In the genomic region with DNA sequence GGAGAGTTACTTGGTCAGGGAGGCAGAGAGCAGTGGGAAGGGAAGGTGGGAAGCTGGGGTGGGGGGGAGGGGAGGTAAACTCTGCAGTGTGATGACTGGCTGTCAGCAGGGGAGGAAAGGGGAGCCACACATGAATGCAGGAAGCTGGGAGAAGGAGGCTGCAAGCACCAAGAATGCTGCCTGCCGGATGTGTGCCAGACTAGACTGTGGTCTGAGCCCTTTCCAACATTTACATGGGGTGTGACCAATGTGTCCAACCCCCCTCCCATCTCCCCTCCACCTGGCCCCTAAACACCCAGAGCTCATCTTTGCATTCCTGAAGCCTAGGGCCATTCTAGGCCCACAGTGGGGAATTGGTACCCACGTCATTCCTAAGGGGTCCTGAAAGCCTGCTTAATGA, we compare ENCODE assay signal across 16 mouse cellular contexts. TPM values are rescaled to one million over a fixed set of nuclear protein-coding genes. Genes with fewer than 3 reads are reported as not detected.
DNase-seq lines count a peak whose midpoint lies in the region; ATAC-seq and TF ChIP-seq lines count a peak whose summit lies in the region.
"Had no signal": no experiment of that assay in that cellular context is flagged by ENCODE, and none has a peak within 500 bp of the region (broad histone marks: within the 10 kb centered on the region; RNA-seq: fewer than 3 reads in every experiment).

No protein-coding gene starts in this region.

- peaks cover 4% of the 10 kb centered on the region; the same call in 1 of the 2 replicates for H3K36me3 ChIP-seq in forebrain, embryonic 10.5 days (replicated peaks)
- 0 out of 2 replicates have a peak, but pooled peaks cover 3% of the 10 kb centered on the region for H3K36me3 ChIP-seq in forebrain, embryonic 14.5 days (ENCODE audit: control insufficient read depth, insufficient read depth, low read length)
- peaks cover 28% of the 10 kb centered on the region for H3K36me3 ChIP-seq in hindbrain, embryonic 13.5 days
- H3K36me3 ChIP-seq in hindbrain, postnatal 0 days (ENCODE audit: insufficient read depth, low read length), result peaks cover 6% of the 10 kb centered on the region; the same call in 1 of the 2 replicates
- peaks cover 11% of the 10 kb centered on the region for H3K36me3 ChIP-seq in limb, embryonic 10.5 days
- no peaks in the 10 kb centered on the region for H3K36me3 ChIP-seq in forebrain, embryonic 16.5 days (ENCODE audit: control insufficient read depth, insufficient read depth)

- no peak overlapping the region for H3K9ac ChIP-seq in forebrain, embryonic 14.5 days (ENCODE audit: low read length)
- no peak overlapping the region for H3K9ac ChIP-seq in hindbrain, embryonic 13.5 days
- H3K9ac ChIP-seq in hindbrain, postnatal 0 days (replicated peaks; ENCODE audit: low read length), result no peak overlapping the region
- H3K9ac ChIP-seq in forebrain, embryonic 16.5 days (replicated peaks; ENCODE audit: low read depth, low read length), result no peak overlapping the region
- H3K9ac ChIP-seq: heart, embryonic 15.5 days; liver, embryonic 14.5 days had no signal

- TF ChIP-seq CTCF in hindbrain, postnatal 0 days (IDR thresholded peaks at IDR 0.05; ENCODE audit: low read depth), result no peak

- peak overlapping the region; percentile 56; the same call in 1 of the 2 replicates for H3K27ac ChIP-seq in forebrain, embryonic 10.5 days
- H3K27ac ChIP-seq in forebrain, embryonic 14.5 days (ENCODE audit: low read depth, low read length), result no peak overlapping the region
- 0 out of 2 replicates have a peak overlapping the region, but pooled peaks have one; percentile 12 for H3K27ac ChIP-seq in hindbrain, embryonic 13.5 days
- no peak overlapping the region for H3K27ac ChIP-seq in hindbrain, postnatal 0 days
- peak overlapping the region; percentile 66 for H3K27ac ChIP-seq in limb, embryonic 10.5 days
- H3K27ac ChIP-seq in forebrain, embryonic 16.5 days (ENCODE audit: low read length), result no peak overlapping the region
- H3K27ac ChIP-seq: heart, embryonic 15.5 days; liver, embryonic 14.5 days had no signal

- DNase-seq in forebrain, embryonic 10.5 days (ENCODE audit: extremely low spot score, low spot score), result no peak
- no peak for DNase-seq in forebrain, embryonic 14.5 days (ENCODE audit: low spot score)
- no peak for DNase-seq in hindbrain, postnatal 0 days (ENCODE audit: low spot score)
- peak; percentile 56 for DNase-seq in Muller cell, postnatal 12 days (ENCODE audit: inconsistent ontology term)
- no peak for DNase-seq in limb, embryonic 10.5 days (ENCODE audit: low spot score)
- DNase-seq in urinary bladder, adult 18-20 months (ENCODE audit: low spot score in 2 of 2), result no peak
- DNase-seq: cerebellum, adult 11 months; layer of hippocampus, adult 9-11 months; right cerebral cortex, adult 18-20 months had no signal

- H3K4me2 ChIP-seq in forebrain, embryonic 14.5 days (ENCODE audit: low read length), result no peak overlapping the region
- no peak overlapping the region for H3K4me2 ChIP-seq in hindbrain, embryonic 13.5 days
- no peak overlapping the region for H3K4me2 ChIP-seq in hindbrain, postnatal 0 days (ENCODE audit: low read depth, low read length)
- H3K4me2 ChIP-seq in forebrain, embryonic 16.5 days (ENCODE audit: low read length), result no peak overlapping the region
- H3K4me2 ChIP-seq: heart, embryonic 15.5 days had no signal

- peaks cover 48% of the 10 kb centered on the region for H3K4me1 ChIP-seq in forebrain, embryonic 10.5 days
- H3K4me1 ChIP-seq in forebrain, embryonic 14.5 days (ENCODE audit: control insufficient read depth, insufficient read depth, low read length), result no peaks in the 10 kb centered on the region
- H3K4me1 ChIP-seq in hindbrain, embryonic 13.5 days (replicated peaks), result peaks cover 24% of the 10 kb centered on the region
- no peaks in the 10 kb centered on the region for H3K4me1 ChIP-seq in hindbrain, postnatal 0 days (ENCODE audit: insufficient read depth, low read length)
- peaks cover 47% of the 10 kb centered on the region for H3K4me1 ChIP-seq in limb, embryonic 10.5 days
- no peaks in the 10 kb centered on the region for H3K4me1 ChIP-seq in forebrain, embryonic 16.5 days (replicated peaks; ENCODE audit: control insufficient read depth, insufficient read depth, low read length)

- ATAC-seq in forebrain, embryonic 14.5 days, result no peak
- ATAC-seq in hindbrain, embryonic 13.5 days (ENCODE audit: low FRiP score), result no peak
- ATAC-seq in hindbrain, postnatal 0 days, result no peak
- no peak for ATAC-seq in forebrain, embryonic 16.5 days

- 46% methylated on average over 2 of the region's 2 CpGs for WGBS in forebrain, embryonic 10.5 days
- WGBS in forebrain, embryonic 14.5 days, result 35% methylated on average over 2 of the region's 2 CpGs
- 45% methylated on average over 2 of the region's 2 CpGs for WGBS in hindbrain, embryonic 13.5 days
- 35% methylated on average over 2 of the region's 2 CpGs for WGBS in hindbrain, postnatal 0 days
- WGBS in limb, embryonic 10.5 days, result 40% methylated on average over 2 of the region's 2 CpGs
- 39% methylated on average over 2 of the region's 2 CpGs for WGBS in forebrain, embryonic 16.5 days

- peaks cover 19% of the 10 kb centered on the region for H3K27me3 ChIP-seq in forebrain, embryonic 10.5 days (ENCODE audit: poor library complexity, severe bottlenecking)
- no peaks in the 10 kb centered on the region for H3K27me3 ChIP-seq in forebrain, embryonic 14.5 days (replicated peaks; ENCODE audit: control insufficient read depth, insufficient read depth, low read length)
- no peaks in the 10 kb centered on the region for H3K27me3 ChIP-seq in hindbrain, embryonic 13.5 days
- no peaks in the 10 kb centered on the region for H3K27me3 ChIP-seq in hindbrain, postnatal 0 days (ENCODE audit: insufficient read depth, low read length)
- H3K27me3 ChIP-seq in limb, embryonic 10.5 days (ENCODE audit: low read depth, poor library complexity, severe bottlenecking), result 0 out of 2 replicates have a peak, but pooled peaks cover 3% of the 10 kb centered on the region
- no peaks in the 10 kb centered on the region for H3K27me3 ChIP-seq in forebrain, embryonic 16.5 days (replicated peaks; ENCODE audit: control insufficient read depth, insufficient read depth, low read length)
- H3K27me3 ChIP-seq: heart, embryonic 15.5 days had no signal

- H3K4me3 ChIP-seq in forebrain, embryonic 10.5 days, result no peak overlapping the region
- H3K4me3 ChIP-seq in forebrain, embryonic 14.5 days (ENCODE audit: low read depth, low read length), result no peak overlapping the region
- no peak overlapping the region for H3K4me3 ChIP-seq in hindbrain, embryonic 13.5 days
- no peak overlapping the region for H3K4me3 ChIP-seq in hindbrain, postnatal 0 days (ENCODE audit: low read length)
- no peak overlapping the region for H3K4me3 ChIP-seq in limb, embryonic 10.5 days
- no peak overlapping the region for H3K4me3 ChIP-seq in forebrain, embryonic 16.5 days (replicated peaks; ENCODE audit: low read length)
- H3K4me3 ChIP-seq: heart, embryonic 15.5 days had no signal

- no peaks in the 10 kb centered on the region for H3K9me3 ChIP-seq in forebrain, embryonic 10.5 days
- H3K9me3 ChIP-seq in forebrain, embryonic 14.5 days (replicated peaks; ENCODE audit: control insufficient read depth, low read length), result no peaks in the 10 kb centered on the region
- no peaks in the 10 kb centered on the region for H3K9me3 ChIP-seq in hindbrain, embryonic 13.5 days
- no peaks in the 10 kb centered on the region for H3K9me3 ChIP-seq in hindbrain, postnatal 0 days (ENCODE audit: low read length)
- no peaks in the 10 kb centered on the region for H3K9me3 ChIP-seq in limb, embryonic 10.5 days (replicated peaks)
- H3K9me3 ChIP-seq in forebrain, embryonic 16.5 days (ENCODE audit: control insufficient read depth, low read length), result no peaks in the 10 kb centered on the region
- H3K9me3 ChIP-seq: heart, embryonic 15.5 days had no signal

RNA-seq across cellular contexts. Expression of a gene that starts 9.7 kb away (rescaled TPM):
- 23.3 and 23.9 TPM in 2 replicates for polyA plus RNA-seq in forebrain, embryonic 10.5 days (2016; fragmentation: Nextera tagmentation; extraction: Ambion mirVana)
- 49.2 and 57.0 TPM in 2 replicates for polyA plus RNA-seq in forebrain, embryonic 14.5 days (2014; fragmentation: Nextera tagmentation; extraction: Ambion mirVana)
- 170 and 181 TPM in 2 replicates for polyA plus RNA-seq in hindbrain, embryonic 13.5 days (2015; fragmentation: Nextera tagmentation; extraction: Ambion mirVana)
- 106 and 108 TPM in 2 replicates for total RNA-seq in hindbrain, postnatal 0 days (2014; rRNA removed)
- 197 and 201 TPM in 2 replicates for polyA plus RNA-seq in hindbrain, postnatal 0 days (2015; fragmentation: Nextera tagmentation; extraction: Ambion mirVana)
- 8.4 and 13.5 TPM in 2 replicates for polyA plus RNA-seq in limb, embryonic 10.5 days (2016; fragmentation: Nextera tagmentation; extraction: Ambion mirVana)
- 28.9 and 56.5 TPM in 2 replicates for polyA plus RNA-seq in forebrain, embryonic 16.5 days (2015; fragmentation: Nextera tagmentation; extraction: Ambion mirVana)

RNA-seq across cellular contexts. Expression of a gene that starts 15.7 kb away (rescaled TPM):
- polyA plus RNA-seq in forebrain, embryonic 10.5 days (2016; fragmentation: Nextera tagmentation; extraction: Ambion mirVana), result 12.9 and 18.5 TPM in 2 replicates
- 15.5 and 22.0 TPM in 2 replicates for polyA plus RNA-seq in forebrain, embryonic 14.5 days (2014; fragmentation: Nextera tagmentation; extraction: Ambion mirVana)
- 30.9 and 34.3 TPM in 2 replicates for polyA plus RNA-seq in hindbrain, embryonic 13.5 days (2015; fragmentation: Nextera tagmentation; extraction: Ambion mirVana)
- total RNA-seq in hindbrain, postnatal 0 days (2014; rRNA removed), result 49.3 and 54.2 TPM in 2 replicates
- 31.3 and 34.7 TPM in 2 replicates for polyA plus RNA-seq in hindbrain, postnatal 0 days (2015; fragmentation: Nextera tagmentation; extraction: Ambion mirVana)
- 18.9 and 25.3 TPM in 2 replicates for polyA plus RNA-seq in limb, embryonic 10.5 days (2016; fragmentation: Nextera tagmentation; extraction: Ambion mirVana)
- polyA plus RNA-seq in forebrain, embryonic 16.5 days (2015; fragmentation: Nextera tagmentation; extraction: Ambion mirVana), result 26.3 and 33.3 TPM in 2 replicates

RNA-seq across cellular contexts. Expression of a gene that starts 37.5 kb away (rescaled TPM):
- 12.3 and 15.6 TPM in 2 replicates for polyA plus RNA-seq in forebrain, embryonic 10.5 days (2016; fragmentation: Nextera tagmentation; extraction: Ambion mirVana)
- polyA plus RNA-seq in forebrain, embryonic 14.5 days (2014; fragmentation: Nextera tagmentation; extraction: Ambion mirVana), result 1.1 and 1.8 TPM in 2 replicates
- 7.8 and 11.0 TPM in 2 replicates for polyA plus RNA-seq in hindbrain, embryonic 13.5 days (2015; fragmentation: Nextera tagmentation; extraction: Ambion mirVana)
- 6.1 and 9.9 TPM in 2 replicates for total RNA-seq in hindbrain, postnatal 0 days (2014; rRNA removed)
- polyA plus RNA-seq in hindbrain, postnatal 0 days (2015; fragmentation: Nextera tagmentation; extraction: Ambion mirVana), result 6.3 and 7.4 TPM in 2 replicates
- polyA plus RNA-seq in limb, embryonic 10.5 days (2016; fragmentation: Nextera tagmentation; extraction: Ambion mirVana), result 78.2 and 83.2 TPM in 2 replicates
- 0.35 and 0.48 TPM in 2 replicates for polyA plus RNA-seq in forebrain, embryonic 16.5 days (2015; fragmentation: Nextera tagmentation; extraction: Ambion mirVana)
- total RNA-seq: left cerebral cortex, postnatal 14 days; neutrophil, adult 5-6 weeks had no signal
- polyA plus RNA-seq: cortical plate, adult 2 months had no signal

Comparison
In these comparisons a context has a peak if more than half of its experiments do, and no peak if none do; other contexts are left out.
1. H3K27ac ChIP-seq: peak in forebrain, embryonic 10.5 days (single experiment), hindbrain, embryonic 13.5 days (single experiment) and limb, embryonic 10.5 days (single experiment); none in forebrain, embryonic 14.5 days (single experiment), hindbrain, postnatal 0 days (single experiment) and forebrain, embryonic 16.5 days (single experiment).